Mouse (Mus musculus) kidney, postnatal 10 days (tissue): ENCODE measurements at regions not wholly inside any gene's neighbourhood (a gene's known extent, or its start where the extent isn't known, plus 50 kb on each side); places are given as distances from the start of the nearest gene placed in this dataset.

Experiments used
- DNase-seq: peaks from one replicate; pipeline ENCODE4 v3.0.0; 2021; ENCODE audit warnings: mixed read lengths

DNA sequence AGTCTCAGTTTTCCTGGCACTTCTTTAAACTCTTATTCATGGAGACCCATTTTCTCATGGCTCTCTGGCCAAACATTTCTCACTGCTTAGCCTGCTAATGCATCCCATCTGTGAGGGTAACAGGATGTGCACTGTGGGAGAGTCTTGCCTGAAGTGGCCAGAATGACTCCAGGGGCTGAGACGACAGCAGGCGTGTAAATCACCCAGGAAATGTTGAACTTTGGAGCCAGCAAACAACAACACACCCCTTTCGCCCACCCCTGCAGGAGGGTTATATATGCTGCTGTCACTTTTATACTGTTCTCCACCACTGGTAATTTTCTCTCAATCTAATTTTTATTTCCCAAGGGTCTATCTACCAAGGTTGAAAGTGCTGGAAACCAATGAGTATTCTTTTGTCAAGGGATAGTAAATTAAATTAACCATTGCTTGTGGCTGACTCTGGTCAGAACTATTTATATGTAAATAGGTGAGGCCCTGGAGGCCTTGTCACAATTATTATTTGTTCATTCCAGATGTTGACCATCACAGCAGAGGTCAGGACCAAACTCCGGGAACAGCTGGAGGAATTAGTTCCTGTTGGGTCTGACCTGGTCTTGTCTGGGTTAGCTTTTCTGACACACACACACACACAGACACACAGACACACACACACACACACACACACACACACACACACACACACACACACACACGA lies 378.2 kb downstream of the Nucb2 start:
- DNase-seq = peak; percentile 63

GRCm38 (mm10) chr7:116893846-116894245 lies 389.7 kb downstream of the Nucb2 start:
- no peak for DNase-seq

GRCm38 (mm10) chr7:116915797-116916196 lies 411.6 kb downstream of the Nucb2 start:
- DNase-seq = no peak

GRCm38 (mm10) chr7:116917921-116918670 lies 413.9 kb downstream of the Nucb2 start:
- DNase-seq = no peak

GRCm38 (mm10) chr7:116946448-116946847 lies 434.3 kb upstream of the Xylt1 start:
- DNase-seq = no peak

- DNase-seq = no peak
Observed at GRCm38 (mm10) chr7:116959196-116959895, 421.4 kb upstream of the Xylt1 start.

DNA sequence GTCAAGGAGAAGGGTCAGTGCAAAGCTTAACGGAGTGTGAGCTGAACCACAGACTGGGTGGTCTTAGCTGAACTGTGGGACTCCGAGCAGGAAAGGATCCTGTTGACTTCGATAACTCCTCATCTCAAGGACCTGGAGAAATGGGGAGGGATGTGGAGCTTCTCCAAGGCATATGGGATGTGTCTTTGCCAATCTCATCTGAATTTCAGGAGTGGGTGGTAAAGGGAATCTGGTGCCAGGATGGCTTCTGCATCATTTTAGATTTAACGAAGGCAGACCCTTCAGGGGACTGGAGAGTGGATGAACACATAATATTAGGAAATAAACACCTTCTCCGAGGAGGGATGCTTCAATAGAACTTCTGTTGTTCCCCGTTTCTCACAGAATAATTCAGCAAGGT lies 416.9 kb upstream of the Xylt1 start:
- no peak for DNase-seq

DNA sequence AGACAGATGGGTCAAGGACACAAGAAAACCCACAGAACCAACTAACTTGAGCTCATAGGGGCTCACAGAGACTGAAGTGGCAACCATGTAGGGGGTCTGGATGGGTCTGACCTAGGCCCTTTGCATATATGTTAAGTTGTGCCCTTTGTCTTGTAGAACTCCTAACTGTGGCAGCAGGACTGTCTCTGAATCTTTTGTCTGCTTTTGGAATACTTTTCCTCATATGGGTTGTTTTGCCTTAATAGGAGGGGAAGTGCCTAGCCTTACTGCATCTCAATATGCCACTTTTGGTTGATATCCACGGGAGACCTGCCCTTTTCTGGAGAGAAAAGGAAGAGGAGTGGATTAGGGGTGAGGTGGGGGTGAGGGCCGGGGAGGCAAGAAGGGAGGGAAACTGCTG lies 389.4 kb upstream of the Xylt1 start:
- DNase-seq = no peak

GRCm38 (mm10) chr7:116992166-116992565 lies 388.6 kb upstream of the Xylt1 start:
- no peak for DNase-seq

DNA sequence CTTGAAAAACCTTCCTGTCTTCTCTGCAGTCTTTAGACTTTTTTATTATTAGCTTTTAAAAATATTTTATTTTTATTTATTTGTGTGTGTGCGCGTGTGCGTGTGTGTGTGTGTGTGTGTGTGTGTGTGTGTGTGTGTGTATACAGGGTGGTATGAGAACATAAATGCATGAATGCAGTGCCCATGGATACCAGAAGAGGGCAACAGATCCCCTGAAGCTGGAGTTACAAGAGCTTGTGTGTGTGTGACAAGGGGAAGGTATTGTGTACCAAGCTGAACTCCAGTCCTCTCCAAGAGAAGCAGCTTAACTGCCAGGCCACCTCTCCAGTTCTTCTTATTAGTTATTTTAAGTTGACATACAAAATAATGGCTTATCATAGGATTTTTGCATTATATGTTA lies 385.0 kb upstream of the Xylt1 start:
- DNase-seq = no peak

- no peak for DNase-seq
Observed at GRCm38 (mm10) chr7:117003167-117003566, 377.6 kb upstream of the Xylt1 start.

- no peak for DNase-seq
Observed at GRCm38 (mm10) chr7:117018349-117018748, 362.4 kb upstream of the Xylt1 start.

DNA sequence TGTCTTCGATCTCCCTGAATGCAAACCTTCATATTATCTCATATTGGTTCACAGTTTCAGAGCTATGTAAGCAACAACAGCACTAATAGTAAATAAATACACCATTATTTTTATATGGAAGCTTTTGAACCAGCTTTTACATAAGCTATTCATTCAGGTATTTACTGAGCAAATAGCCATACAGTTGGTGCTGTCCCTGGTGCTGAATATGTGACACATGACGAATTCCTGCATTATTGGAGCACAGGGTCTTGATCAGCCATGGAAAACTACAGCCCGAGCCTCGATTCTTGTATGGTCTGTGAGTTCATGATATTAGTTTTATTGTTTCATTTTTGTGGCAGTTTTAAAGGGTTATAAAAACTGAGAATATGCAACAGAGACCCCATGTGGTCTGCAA lies 359.1 kb upstream of the Xylt1 start:
- peak; percentile 79 for DNase-seq

GRCm38 (mm10) chr7:117044926-117045325 lies 335.9 kb upstream of the Xylt1 start:
- DNase-seq = no peak

DNA sequence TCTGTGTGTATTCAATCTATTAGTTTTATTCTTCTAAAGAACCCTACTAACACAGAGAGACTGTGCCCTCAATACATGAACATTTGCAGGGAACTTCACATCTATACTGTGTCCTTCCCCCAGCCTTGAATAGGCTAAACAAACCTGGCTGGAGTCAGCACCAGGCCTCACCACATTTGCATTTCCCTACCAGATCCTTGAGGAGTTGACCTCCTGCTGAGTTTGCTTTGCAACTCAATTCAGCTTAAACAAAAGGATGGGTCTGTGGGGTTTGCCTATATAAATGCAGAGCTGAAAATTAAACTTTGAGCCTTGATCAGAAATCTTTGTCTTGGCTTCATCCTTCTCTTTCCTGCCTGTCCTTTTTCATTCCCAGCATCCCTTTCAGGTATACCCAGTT lies 331.5 kb upstream of the Xylt1 start:
- DNase-seq = no peak

GRCm38 (mm10) chr7:117065771-117066170 lies 315.0 kb upstream of the Xylt1 start:
- DNase-seq = no peak

DNA sequence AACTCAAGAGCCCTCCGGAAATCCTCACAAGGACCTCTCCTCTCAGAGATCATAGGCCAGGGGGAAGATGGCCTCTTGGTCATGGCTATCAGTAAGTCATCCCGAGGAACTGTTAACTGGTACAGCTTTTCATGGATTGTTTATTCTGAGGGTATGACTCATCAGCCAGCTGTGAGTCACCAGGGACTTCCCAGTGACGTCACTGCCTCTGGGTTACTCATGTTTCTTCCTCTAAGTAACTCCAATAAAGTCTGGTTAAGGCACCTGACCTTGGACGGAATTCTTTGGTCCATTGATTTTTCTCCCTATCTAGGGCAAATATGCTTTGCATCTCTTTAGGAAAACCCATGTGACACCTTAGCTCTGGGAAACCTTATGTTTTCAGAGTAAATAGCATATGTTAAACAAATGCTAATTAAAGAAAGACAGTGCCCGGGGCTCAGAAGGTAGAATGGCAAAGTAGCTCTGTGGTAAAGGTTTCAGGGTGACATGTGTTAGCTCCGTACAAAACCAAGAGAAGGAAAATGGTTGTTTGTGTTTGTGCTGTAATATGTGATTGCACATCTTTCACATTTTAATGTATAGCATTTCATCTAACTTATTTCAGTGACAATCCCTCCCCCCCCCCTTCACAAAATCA lies 289.7 kb upstream of the Xylt1 start:
- peak; percentile 40 for DNase-seq

- no peak for DNase-seq
Observed at GRCm38 (mm10) chr7:117092860-117093259, 287.9 kb upstream of the Xylt1 start.

GRCm38 (mm10) chr7:117097618-117098017 lies 283.2 kb upstream of the Xylt1 start:
- DNase-seq = no peak

DNA sequence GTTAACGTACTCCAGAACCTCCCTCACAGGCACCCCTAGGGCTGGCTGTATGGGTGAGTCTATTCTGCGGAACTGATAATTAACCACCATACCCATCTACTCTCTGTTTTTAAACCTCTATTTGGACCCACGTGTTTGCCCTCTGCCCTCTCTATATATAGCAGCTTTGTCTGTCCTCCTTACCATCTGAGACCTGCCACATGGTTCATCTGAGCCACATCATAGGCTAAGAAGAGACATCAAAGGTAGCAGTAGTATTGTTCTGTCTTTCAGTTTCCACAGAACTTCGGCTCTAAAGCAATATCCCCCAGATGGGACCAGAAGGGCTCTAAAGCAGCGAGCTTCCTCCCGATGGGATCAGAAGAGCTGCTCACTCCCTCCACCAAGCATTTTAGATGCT lies 281.7 kb upstream of the Xylt1 start:
- no peak for DNase-seq

DNA sequence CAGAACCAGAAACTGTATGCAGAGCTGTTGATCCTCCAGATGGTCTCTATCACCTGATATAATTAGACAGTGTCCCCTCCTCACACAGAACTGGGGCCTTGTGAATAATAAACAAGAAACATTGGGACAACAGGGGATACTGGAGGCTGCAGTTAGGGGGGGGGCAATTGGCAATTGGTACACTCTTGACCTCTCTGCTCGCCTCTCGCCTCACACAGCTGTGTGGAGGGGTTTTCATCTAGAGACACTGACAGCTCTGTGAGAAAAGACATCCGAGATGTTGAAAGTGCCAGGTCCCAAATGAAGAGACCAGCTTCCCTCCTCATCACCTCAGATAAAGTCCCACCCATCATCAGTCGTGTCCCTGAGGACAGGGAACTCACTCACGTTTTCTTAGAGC lies 277.7 kb upstream of the Xylt1 start:
- DNase-seq = no peak

DNA sequence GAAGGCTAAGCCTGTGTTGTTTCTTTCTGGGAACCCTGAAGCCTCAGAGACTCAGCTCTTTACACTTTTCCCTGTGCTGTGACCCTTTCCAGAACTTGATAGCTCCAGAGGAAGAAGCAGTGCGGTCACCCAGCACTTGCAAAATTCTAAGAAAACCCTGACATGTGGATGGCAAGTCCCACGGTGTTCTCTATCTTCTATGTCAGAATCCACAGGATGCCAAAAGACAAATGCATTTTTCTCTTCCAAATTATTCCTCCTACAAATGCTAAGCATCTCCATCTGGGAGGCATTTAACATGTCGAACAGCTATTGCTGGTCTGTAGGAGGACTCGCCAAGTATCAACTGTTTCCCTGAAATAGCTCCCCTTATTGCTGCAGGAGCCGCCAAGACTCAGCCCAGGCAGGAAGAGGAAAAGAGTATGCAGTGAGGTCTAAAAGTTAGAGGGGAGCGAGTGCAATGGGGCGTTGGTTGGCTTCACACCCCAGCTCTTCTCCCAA lies 274.0 kb upstream of the Xylt1 start:
- DNase-seq = no peak

DNA sequence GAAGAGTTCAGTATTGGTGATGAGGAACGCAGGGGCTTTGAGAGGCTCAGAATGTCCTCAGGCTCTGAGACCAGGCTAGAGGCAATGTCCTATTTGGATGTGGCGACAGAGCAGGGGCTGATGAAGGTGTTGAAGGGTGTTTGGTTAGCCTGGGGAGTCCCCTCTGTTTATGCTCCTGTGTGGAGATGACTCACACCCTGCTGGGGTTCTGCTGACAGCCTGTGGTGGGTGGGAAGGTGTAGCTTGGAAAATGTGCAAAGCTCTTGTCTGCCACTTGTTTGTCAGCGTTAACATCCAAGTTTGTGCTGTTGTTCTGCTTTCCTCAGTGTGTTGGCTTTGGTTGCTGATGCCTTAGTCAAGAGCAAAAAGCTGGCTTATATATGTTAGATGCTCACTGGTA lies 272.4 kb upstream of the Xylt1 start:
- DNase-seq = no peak
